Mouse (Mus musculus) bone marrow, adult 2 months (tissue): ENCODE data around the gene Slc31a2.

ENCODE experiments used
- CTCF ChIP-seq: fragments of 200-500 bp; IDR thresholded peaks from 2 replicates; pipeline ENCODE4 v1.5.1; 2011; ENCODE audit warnings: low read length, control low read depth; ENCODE audit not compliant: control insufficient read depth, insufficient read depth
- POLR2A ChIP-seq: fragments of 200-500 bp; IDR thresholded peaks from 2 replicates; pipeline ENCODE4 v1.6.1; 2011; ENCODE audit warnings: low read depth, mild to moderate bottlenecking, control low read depth, low read length, borderline replicate concordance; ENCODE audit not compliant: control insufficient read depth

GRCm38 (mm10) chr4:62303288-62303687, 40.9 kb downstream of the Slc31a2 start:
- TF ChIP-seq POLR2A, result no peak
- TF ChIP-seq CTCF, result no peak
